Mouse (Mus musculus): ENCODE data around the gene Gm21885.

DNA sequence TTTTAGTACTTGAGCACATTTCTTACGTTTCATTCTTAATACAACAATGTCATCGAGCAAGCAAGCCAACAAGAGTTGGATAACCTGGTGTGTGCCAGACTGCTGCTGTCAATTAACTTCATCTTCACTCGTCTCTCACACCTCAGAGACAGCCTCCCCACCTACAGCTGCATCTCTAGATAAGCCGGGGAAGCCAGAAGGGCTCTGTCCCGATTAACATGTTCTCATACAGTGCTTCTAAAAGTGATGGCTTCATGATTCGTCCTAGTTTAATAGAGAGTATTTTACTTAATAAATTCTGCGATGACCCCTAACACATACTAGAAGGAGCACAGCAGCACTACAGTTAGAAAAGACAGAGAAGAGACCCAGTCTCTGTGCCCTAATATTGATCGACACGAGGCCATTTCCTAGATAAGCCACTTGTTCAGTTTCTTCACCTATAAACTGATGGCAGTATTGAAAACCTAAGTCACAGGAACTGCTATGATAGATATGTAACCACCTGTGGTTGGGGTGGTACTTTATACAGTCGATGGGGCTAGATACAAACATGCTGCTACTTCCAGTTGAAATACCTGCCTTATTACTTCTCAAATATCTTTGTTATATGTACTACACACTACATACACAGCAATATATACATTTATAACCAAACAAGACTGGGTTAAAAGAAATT is 8.5 kb downstream of the Gm21885 start:
- TF ChIP-seq CTCF (IDR thresholded peaks at IDR 0.05; ENCODE audit: low read depth), result no peak
- TF ChIP-seq EP300 (IDR thresholded peaks at IDR 0.05; ENCODE audit: low read depth), result no peak
